27 mouse cellular contexts compared by ENCODE assay signal in the genomic region with DNA sequence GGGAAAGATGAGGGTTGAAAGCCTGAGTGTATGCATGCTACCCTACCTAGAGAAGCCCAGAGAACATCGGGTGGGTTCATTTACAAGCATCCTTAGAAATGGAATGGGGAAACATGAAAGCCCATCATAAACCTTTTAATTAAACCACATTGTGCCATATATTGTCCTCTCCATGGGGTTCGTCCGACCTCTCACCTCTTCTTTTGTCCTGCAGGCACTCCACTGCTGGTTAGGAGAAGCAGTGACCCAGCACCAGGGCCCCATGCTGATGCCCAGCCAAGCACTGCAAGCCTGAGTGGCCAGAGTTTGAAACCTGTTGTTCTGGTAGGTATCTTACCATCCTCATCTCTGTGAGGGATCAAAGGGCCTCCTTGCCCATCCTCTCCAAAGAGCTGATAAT.
DNase-seq lines count a peak whose midpoint lies in the region; ATAC-seq and TF ChIP-seq lines count a peak whose summit lies in the region.
"Had no signal": no experiment of that assay in that cellular context is flagged by ENCODE, and none has a peak within 500 bp of the region (broad histone marks: within the 10 kb centered on the region; RNA-seq: fewer than 3 reads in every experiment).

No protein-coding gene starts in this region.

- no peak for ATAC-seq in lung, postnatal 0 days
- ATAC-seq: activated CD4-positive, CD25-positive, alpha-beta regulatory T cell, adult 4 months; CD4-positive, CD25-positive, alpha-beta regulatory T cell, adult 4 months; forebrain, embryonic 13.5 days; forebrain, embryonic 15.5 days; forebrain, postnatal 0 days; Patski had no signal

- H3K9me3 ChIP-seq in embryonic facial prominence, embryonic 10.5 days = no peaks in the 10 kb centered on the region
- no peaks in the 10 kb centered on the region for H3K9me3 ChIP-seq in lung, postnatal 0 days (ENCODE audit: low read length)
- H3K9me3 ChIP-seq: embryonic facial prominence, embryonic 12.5 days; forebrain, embryonic 13.5 days; forebrain, embryonic 15.5 days; G1E had no signal

- no peak overlapping the region for H3K4me2 ChIP-seq in lung, postnatal 0 days (replicated peaks; ENCODE audit: low read depth, low read length)
- H3K4me2 ChIP-seq: embryonic facial prominence, embryonic 12.5 days; forebrain, embryonic 13.5 days; forebrain, embryonic 15.5 days had no signal

- no peak for TF ChIP-seq EP300 in lung, postnatal 0 days (IDR thresholded peaks at IDR 0.05)

- no peaks in the 10 kb centered on the region for H3K36me3 ChIP-seq in embryonic facial prominence, embryonic 10.5 days (replicated peaks)
- H3K36me3 ChIP-seq in lung, postnatal 0 days (ENCODE audit: insufficient read depth, low read length) = no peaks in the 10 kb centered on the region
- H3K36me3 ChIP-seq: embryonic facial prominence, embryonic 12.5 days; forebrain, embryonic 15.5 days; G1E had no signal

- H3K27ac ChIP-seq in embryonic facial prominence, embryonic 10.5 days (replicated peaks) = no peak overlapping the region
- H3K27ac ChIP-seq in lung, postnatal 0 days (ENCODE audit: low read length) = no peak overlapping the region
- H3K27ac ChIP-seq: embryonic facial prominence, embryonic 12.5 days; forebrain, embryonic 13.5 days; forebrain, embryonic 15.5 days had no signal

- 49% methylated on average over 3 of the region's 3 CpGs for WGBS in embryonic facial prominence, embryonic 10.5 days
- whole genome bisulfite sequencing in lung, postnatal 0 days = 93% methylated on average over 3 of the region's 3 CpGs

- H3K9ac ChIP-seq in lung, postnatal 0 days (replicated peaks; ENCODE audit: low read depth) = no peak overlapping the region
- H3K9ac ChIP-seq: embryonic facial prominence, embryonic 12.5 days; forebrain, embryonic 13.5 days; forebrain, embryonic 15.5 days; forebrain, postnatal 0 days had no signal

- no peaks in the 10 kb centered on the region for H3K27me3 ChIP-seq in embryonic facial prominence, embryonic 10.5 days (replicated peaks; ENCODE audit: low read depth, poor library complexity, severe bottlenecking)
- H3K27me3 ChIP-seq in lung, postnatal 0 days (replicated peaks; ENCODE audit: insufficient read depth, low read length) = no peaks in the 10 kb centered on the region
- H3K27me3 ChIP-seq: CH12.LX; embryonic facial prominence, embryonic 12.5 days; forebrain, embryonic 13.5 days; forebrain, embryonic 15.5 days; Patski had no signal

- H3K4me1 ChIP-seq in embryonic facial prominence, embryonic 10.5 days = peaks cover 13% of the 10 kb centered on the region
- H3K4me1 ChIP-seq in lung, postnatal 0 days (ENCODE audit: insufficient read depth, low read depth, low read length) = no peaks in the 10 kb centered on the region
- H3K4me1 ChIP-seq: embryonic facial prominence, embryonic 12.5 days; forebrain, embryonic 13.5 days; forebrain, embryonic 15.5 days had no signal

- H3K4me3 ChIP-seq in embryonic facial prominence, embryonic 10.5 days = no peak overlapping the region
- H3K4me3 ChIP-seq in lung, postnatal 0 days (ENCODE audit: low read depth, low read length) = no peak overlapping the region
- H3K4me3 ChIP-seq: embryonic facial prominence, embryonic 12.5 days; forebrain, embryonic 13.5 days; forebrain, embryonic 15.5 days had no signal

- peak; percentile 9 for DNase-seq in embryo, embryonic 10 days (ENCODE audit: low spot score)
- no peak for DNase-seq in embryo, embryonic 11 days
- peak; percentile 56 for DNase-seq in heart, adult 11 months
- no peak for DNase-seq in heart, adult 9 months (ENCODE audit: low spot score in 2 of 2)
- peak; percentile 25 for DNase-seq in embryonic facial prominence, embryonic 10.5 days (ENCODE audit: low spot score)
- peak; percentile 33 for DNase-seq in retina, embryonic 14.5 days (ENCODE audit: low spot score)
- DNase-seq in left cerebral cortex, adult 18-20 months (ENCODE audit: low spot score in 2 of 2) = no peak
- no peak for DNase-seq in lung, postnatal 0 days (ENCODE audit: low spot score)
- DNase-seq: adrenal gland, adult 2 months; adrenal gland, postnatal 10 days; adrenal gland, postnatal 25 days; B cell, adult 2 months; cerebellum, adult 11 months; cerebellum, adult 18-20 months; cerebellum, adult 8-10 months; cerebellum, adult 9-11 months; cerebellum, postnatal 14 days; cerebellum, postnatal 36 days; forebrain, postnatal 0 days had no signal

- TF ChIP-seq CTCF in lung, postnatal 0 days (IDR thresholded peaks at IDR 0.05) = no peak

Comparison
In these comparisons a context has a peak if more than half of its experiments do, and no peak if none do; other contexts are left out.
1. DNase-seq: peak in embryo, embryonic 10 days (single experiment), heart, adult 11 months (single experiment), embryonic facial prominence, embryonic 10.5 days (single experiment) and retina, embryonic 14.5 days (single experiment); none in embryo, embryonic 11 days (single experiment), heart, adult 9 months (0 of 2), left cerebral cortex, adult 18-20 months (0 of 2) and lung, postnatal 0 days (single experiment).